In the genomic region with DNA sequence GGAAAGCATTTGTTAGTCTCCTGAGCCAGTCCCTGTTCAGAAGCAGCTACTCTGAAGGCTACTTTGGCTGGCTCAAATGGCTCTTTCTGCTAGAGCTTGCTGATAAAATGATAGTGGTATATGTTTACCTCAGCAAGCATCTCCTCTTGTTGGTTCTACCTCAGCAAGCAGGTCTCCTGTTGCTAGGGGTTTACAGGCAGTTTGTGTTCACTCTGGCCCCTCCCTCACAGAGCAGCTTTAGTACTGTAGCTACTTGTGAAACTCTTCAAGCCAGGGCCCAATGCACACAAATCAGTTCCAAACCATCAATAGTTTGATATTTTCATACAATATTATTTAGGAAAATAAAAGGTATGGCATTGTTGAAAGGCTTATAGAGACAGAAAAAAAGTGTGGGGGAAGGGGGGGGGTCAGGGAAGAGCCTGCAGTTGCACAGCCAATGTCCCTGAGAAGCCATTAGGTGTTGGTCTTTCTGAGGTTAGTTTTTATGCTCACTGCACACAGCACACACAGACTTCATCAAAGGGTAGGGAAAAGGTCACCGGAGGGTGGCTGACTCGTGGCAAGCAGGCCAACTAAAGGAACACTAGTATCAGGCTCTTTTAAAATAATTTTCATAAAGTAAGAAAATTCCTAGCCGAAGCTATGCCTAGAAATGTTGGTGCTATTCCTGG, we compare ENCODE assay signal across 10 mouse cellular contexts.
DNase-seq lines count a peak whose midpoint lies in the region; ATAC-seq and TF ChIP-seq lines count a peak whose summit lies in the region.
"Had no signal": no experiment of that assay in that cellular context is flagged by ENCODE, and none has a peak within 500 bp of the region (broad histone marks: within the 10 kb centered on the region; RNA-seq: fewer than 3 reads in every experiment).

No protein-coding gene starts in this region.

- H3K27ac ChIP-seq in forebrain, embryonic 10.5 days: peak overlapping the region; percentile 72
- H3K27ac ChIP-seq in forebrain, embryonic 11.5 days (ENCODE audit: low read depth, low read length): no peak overlapping the region
- H3K27ac ChIP-seq in kidney, adult 2 months (ENCODE audit: insufficient read depth, low read depth, low read length): peak overlapping the region; percentile 75
- peak overlapping the region; percentile 64; the same call in 1 of the 2 replicates for H3K27ac ChIP-seq in hindbrain, embryonic 13.5 days
- peak overlapping the region; percentile 66 for H3K27ac ChIP-seq in limb, embryonic 11.5 days (replicated peaks; ENCODE audit: low read depth, low read length)
- H3K27ac ChIP-seq in thymus, adult 2 months (ENCODE audit: control insufficient read depth, insufficient read depth, low read length): no peak overlapping the region
- H3K27ac ChIP-seq: liver, embryonic 15.5 days had no signal

- peaks cover 25% of the 10 kb centered on the region for H3K4me1 ChIP-seq in forebrain, embryonic 10.5 days
- H3K4me1 ChIP-seq in forebrain, embryonic 11.5 days (replicated peaks; ENCODE audit: control insufficient read depth, insufficient read depth, low read length): peaks cover 10% of the 10 kb centered on the region; the same call in 1 of the 2 replicates
- H3K4me1 ChIP-seq in kidney, adult 2 months (ENCODE audit: control insufficient read depth, insufficient read depth, low read length): peaks cover 34% of the 10 kb centered on the region
- peaks cover 24% of the 10 kb centered on the region for H3K4me1 ChIP-seq in hindbrain, embryonic 13.5 days (replicated peaks)
- peaks cover 20% of the 10 kb centered on the region for H3K4me1 ChIP-seq in limb, embryonic 11.5 days (ENCODE audit: control insufficient read depth, insufficient read depth, low read length)
- H3K4me1 ChIP-seq in thymus, adult 2 months (replicated peaks; ENCODE audit: control insufficient read depth, insufficient read depth, low read length): 0 out of 2 replicates have a peak, but pooled peaks cover 2% of the 10 kb centered on the region
- H3K4me1 ChIP-seq: liver, embryonic 15.5 days had no signal

- 62% methylated on average over 3 of the region's 3 CpGs for WGBS in forebrain, embryonic 10.5 days
- WGBS in forebrain, embryonic 11.5 days: 63% methylated on average over 3 of the region's 3 CpGs
- WGBS in kidney, adult 2 months: 15% methylated on average over 3 of the region's 3 CpGs
- 50% methylated on average over 3 of the region's 3 CpGs for whole genome bisulfite sequencing in hindbrain, embryonic 13.5 days
- WGBS in limb, embryonic 11.5 days: 39% methylated on average over 3 of the region's 3 CpGs
- 80% methylated on average over 3 of the region's 3 CpGs for WGBS in thymus, adult 2 months

- no peak for TF ChIP-seq POLR2A in kidney, adult 2 months (IDR thresholded peaks at IDR 0.05; ENCODE audit: low read depth, low read length)
- no peak for TF ChIP-seq POLR2A in thymus, adult 2 months (IDR thresholded peaks at IDR 0.05; ENCODE audit: control insufficient read depth, extremely low read depth, insufficient read depth, low read length, poor library complexity)

- TF ChIP-seq CTCF in kidney, adult 2 months (conservative IDR thresholded peaks at IDR 0.05; ENCODE audit: insufficient read depth, insufficient read length, low read depth, low read length): no peak
- no peak for TF ChIP-seq CTCF in thymus, adult 2 months (IDR thresholded peaks at IDR 0.05; ENCODE audit: borderline replicate concordance, control insufficient read depth, extremely low read depth, insufficient read depth, low read length, poor library complexity)

- no peak overlapping the region for H3K9ac ChIP-seq in forebrain, embryonic 11.5 days (ENCODE audit: low read length)
- peak overlapping the region; percentile 39; the same call in 1 of the 2 replicates for H3K9ac ChIP-seq in hindbrain, embryonic 13.5 days
- H3K9ac ChIP-seq in limb, embryonic 11.5 days (ENCODE audit: low read length): no peak overlapping the region
- H3K9ac ChIP-seq: liver, embryonic 15.5 days had no signal

- no peaks in the 10 kb centered on the region for H3K36me3 ChIP-seq in forebrain, embryonic 10.5 days (replicated peaks)
- H3K36me3 ChIP-seq in forebrain, embryonic 11.5 days (ENCODE audit: control insufficient read depth, insufficient read depth, low read length): no peaks in the 10 kb centered on the region
- H3K36me3 ChIP-seq in kidney, adult 2 months (ENCODE audit: control insufficient read depth, insufficient read depth, low read length): no peaks in the 10 kb centered on the region
- no peaks in the 10 kb centered on the region; the same call in 1 of the 2 replicates for H3K36me3 ChIP-seq in hindbrain, embryonic 13.5 days
- no peaks in the 10 kb centered on the region for H3K36me3 ChIP-seq in limb, embryonic 11.5 days (ENCODE audit: control insufficient read depth, insufficient read depth, low read length)
- H3K36me3 ChIP-seq in thymus, adult 2 months (ENCODE audit: control insufficient read depth, insufficient read depth, low read length): no peaks in the 10 kb centered on the region
- H3K36me3 ChIP-seq: liver, embryonic 15.5 days had no signal

- DNase-seq in forebrain, embryonic 10.5 days (ENCODE audit: extremely low spot score, low spot score): no peak
- DNase-seq in forebrain, embryonic 11.5 days (ENCODE audit: low spot score): no peak
- DNase-seq in kidney, adult 2 months: peak; percentile 64
- no peak for DNase-seq in kidney, postnatal 10 days
- peak; percentile 24 for DNase-seq in limb, embryonic 11.5 days (ENCODE audit: low spot score)
- DNase-seq in left cerebral cortex, postnatal 4 days: no peak
- no peak for DNase-seq in thymus, adult 2 months
- DNase-seq: right cerebral cortex, postnatal 25 days had no signal

- no peaks in the 10 kb centered on the region for H3K27me3 ChIP-seq in forebrain, embryonic 10.5 days (ENCODE audit: poor library complexity, severe bottlenecking)
- H3K27me3 ChIP-seq in forebrain, embryonic 11.5 days (ENCODE audit: control insufficient read depth, insufficient read depth, low read length): no peaks in the 10 kb centered on the region
- no peaks in the 10 kb centered on the region for H3K27me3 ChIP-seq in kidney, adult 2 months (replicated peaks; ENCODE audit: control insufficient read depth, insufficient read depth, low read length)
- H3K27me3 ChIP-seq in hindbrain, embryonic 13.5 days: no peaks in the 10 kb centered on the region
- no peaks in the 10 kb centered on the region for H3K27me3 ChIP-seq in limb, embryonic 11.5 days (ENCODE audit: control insufficient read depth, insufficient read depth, low read length)
- no peaks in the 10 kb centered on the region for H3K27me3 ChIP-seq in thymus, adult 2 months (ENCODE audit: control insufficient read depth, insufficient read depth, low read length)
- H3K27me3 ChIP-seq: liver, embryonic 15.5 days had no signal

- H3K4me3 ChIP-seq in forebrain, embryonic 10.5 days: no peak overlapping the region
- H3K4me3 ChIP-seq in forebrain, embryonic 11.5 days (ENCODE audit: low read depth, low read length): no peak overlapping the region
- H3K4me3 ChIP-seq in kidney, adult 2 months (ENCODE audit: insufficient read depth, low read depth, low read length): no peak overlapping the region
- H3K4me3 ChIP-seq in hindbrain, embryonic 13.5 days: no peak overlapping the region
- no peak overlapping the region for H3K4me3 ChIP-seq in limb, embryonic 11.5 days (ENCODE audit: low read depth, low read length)
- H3K4me3 ChIP-seq in thymus, adult 2 months (ENCODE audit: control insufficient read depth, insufficient read depth, low read length): no peak overlapping the region
- H3K4me3 ChIP-seq: liver, embryonic 15.5 days had no signal

- ATAC-seq in forebrain, embryonic 11.5 days (replicated peaks; ENCODE audit: low FRiP score): no peak
- ATAC-seq in hindbrain, embryonic 13.5 days (ENCODE audit: low FRiP score): no peak
- ATAC-seq in limb, embryonic 11.5 days (ENCODE audit: insufficient number of reproducible peaks, low FRiP score, low TSS enrichment, low read depth): no peak

- no peak overlapping the region for H3K4me2 ChIP-seq in forebrain, embryonic 11.5 days (ENCODE audit: low read depth, low read length, severe bottlenecking)
- no peak overlapping the region for H3K4me2 ChIP-seq in hindbrain, embryonic 13.5 days
- no peak overlapping the region for H3K4me2 ChIP-seq in limb, embryonic 11.5 days (ENCODE audit: low read depth, severe bottlenecking)
- H3K4me2 ChIP-seq: liver, embryonic 15.5 days had no signal

- intact Hi-C loops in left cerebral cortex, postnatal 4 days (cut with DNase I): no loop called here

- H3K9me3 ChIP-seq in forebrain, embryonic 10.5 days: no peaks in the 10 kb centered on the region
- H3K9me3 ChIP-seq in forebrain, embryonic 11.5 days (ENCODE audit: control insufficient read depth, low read length): no peaks in the 10 kb centered on the region
- H3K9me3 ChIP-seq in hindbrain, embryonic 13.5 days: no peaks in the 10 kb centered on the region
- no peaks in the 10 kb centered on the region for H3K9me3 ChIP-seq in limb, embryonic 11.5 days (ENCODE audit: control insufficient read depth, low read length)
- H3K9me3 ChIP-seq: liver, embryonic 15.5 days had no signal

Comparison
In these comparisons a context has a peak if more than half of its experiments do, and no peak if none do; other contexts are left out.
1. DNase-seq: peak in kidney, adult 2 months (single experiment) and limb, embryonic 11.5 days (single experiment); none in forebrain, embryonic 10.5 days (single experiment), forebrain, embryonic 11.5 days (single experiment), kidney, postnatal 10 days (single experiment), left cerebral cortex, postnatal 4 days (single experiment) and thymus, adult 2 months (single experiment).
2. H3K27ac ChIP-seq: peak in forebrain, embryonic 10.5 days (single experiment), kidney, adult 2 months (single experiment), hindbrain, embryonic 13.5 days (single experiment) and limb, embryonic 11.5 days (single experiment); none in forebrain, embryonic 11.5 days (single experiment) and thymus, adult 2 months (single experiment).